Mouse (Mus musculus) CH12.LX (cell line): Measurements from ENCODE around the gene Fam186b. TPM values are rescaled to one million over a fixed set of nuclear protein-coding genes. Genes with fewer than 3 reads are reported as not detected.

Source experiments
- DNase-seq: peaks from one replicate; pipeline ENCODE4 v3.0.0-alpha.2; 2013; ENCODE audit errors: extremely low read depth
- H3K27ac ChIP-seq: 2 replicates; pipeline ENCODE4 v1.5.1; 2012; ENCODE audit warnings: low read depth, mild to moderate bottlenecking, control low read depth, moderate library complexity; ENCODE audit not compliant: insufficient read depth
- H3K27me3 ChIP-seq: replicated peaks from 2 replicates; pipeline ENCODE3; 2012; ENCODE audit warnings: inconsistent platforms
- H3K36me3 ChIP-seq, 2 experiments: replicated peaks in 1 of 2; 2 replicates each; pipeline versions ENCODE3 to v1.6.1; 2012; ENCODE audit warnings: inconsistent platforms in 1 of 2, low read length in 1 of 2, mild to moderate bottlenecking in 1 of 2, mixed read lengths in 1 of 2, moderate library complexity in 1 of 2; ENCODE audit not compliant: control insufficient read depth in 1 of 2, insufficient read depth in 1 of 2
- H3K4me1 ChIP-seq, 2 experiments: 2 replicates each; pipeline ENCODE4 v1.6.1; 2012; ENCODE audit warnings: inconsistent platforms in 1 of 2, moderate library complexity in 1 of 2; ENCODE audit not compliant: insufficient read depth in 2 of 2, control insufficient read depth in 1 of 2
- H3K4me2 ChIP-seq: 2 replicates; pipeline ENCODE4 v1.6.1; 2012; ENCODE audit warnings: low read depth, mild to moderate bottlenecking, control low read depth; ENCODE audit not compliant: poor library complexity, insufficient read depth, severe bottlenecking
- H3K4me3 ChIP-seq, 3 experiments: fragments of 150-350 bp in 1 of 3; sonication (generic) in 1 of 3; replicated peaks in 1 of 3; 2 replicates each; pipeline versions ENCODE3 to v1.5.1; 2011 to 2012; ENCODE audit warnings: low read depth in 2 of 3, low read length in 2 of 3, mild to moderate bottlenecking in 2 of 3, moderate library complexity in 2 of 3, control low read depth in 1 of 3, improper control_type of control experiment in 1 of 3, inconsistent platforms in 1 of 3, mixed read lengths in 1 of 3; ENCODE audit not compliant: poor library complexity in 1 of 3
- H3K79me2 ChIP-seq: replicated peaks from 2 replicates; pipeline ENCODE4 v1.6.1; 2012; ENCODE audit warnings: mild to moderate bottlenecking, moderate library complexity; ENCODE audit not compliant: control insufficient read depth, poor library complexity, insufficient read depth, severe bottlenecking; ENCODE audit errors: extremely low read depth
- H3K9ac ChIP-seq: 2 replicates; pipeline ENCODE4 v1.6.1; 2012; ENCODE audit warnings: low read depth, mild to moderate bottlenecking, control low read depth, moderate library complexity; ENCODE audit not compliant: insufficient read depth
- H3K9me3 ChIP-seq: replicated peaks from 2 replicates; pipeline ENCODE3; 2012; ENCODE audit warnings: low read length, inconsistent platforms, mixed read lengths
- BHLHE40 ChIP-seq: IDR thresholded peaks from 2 replicates; pipeline ENCODE4 v1.6.1; 2011; ENCODE audit warnings: mild to moderate bottlenecking, low read depth, low read length, improper control_type of control experiment
- CTCF ChIP-seq, 2 experiments: IDR thresholded peaks in 1 of 2; conservative IDR thresholded peaks in 1 of 2; 2 replicates each; pipeline ENCODE4 v1.5.1; 2011 to 2012; ENCODE audit warnings: low read depth in 2 of 2, low read length in 2 of 2, improper control_type of control experiment in 1 of 2, inconsistent platforms in 1 of 2, mild to moderate bottlenecking in 1 of 2, moderate library complexity in 1 of 2
- ELF1 ChIP-seq: IDR thresholded peaks from 2 replicates; pipeline ENCODE4 v1.6.1; 2014; ENCODE audit warnings: low read depth, mild to moderate bottlenecking, inconsistent platforms, low read length, improper control_type of control experiment
- EP300 ChIP-seq: IDR thresholded peaks from 2 replicates; pipeline ENCODE4 v1.6.1; 2011; ENCODE audit warnings: low read length, improper control_type of control experiment
- GABPA ChIP-seq: IDR thresholded peaks from 2 replicates; pipeline ENCODE4 v1.6.1; 2012; ENCODE audit warnings: low read depth, low read length, improper control_type of control experiment, inconsistent platforms; ENCODE audit not compliant: insufficient replicate concordance
- IRF4 ChIP-seq: IDR thresholded peaks from 2 replicates; pipeline ENCODE4 v1.6.1; 2014; ENCODE audit warnings: low read depth, mild to moderate bottlenecking, inconsistent platforms, low read length, improper control_type of control experiment
- JUN ChIP-seq: IDR thresholded peaks from 2 replicates; pipeline ENCODE4 v1.6.1; 2011; ENCODE audit warnings: low read depth, mild to moderate bottlenecking, low read length, improper control_type of control experiment, moderate library complexity; ENCODE audit not compliant: insufficient read depth
- JUND ChIP-seq: conservative IDR thresholded peaks from 2 replicates; pipeline ENCODE4 v1.6.1; 2011; ENCODE audit warnings: low read depth, low read length, improper control_type of control experiment
- MAFK ChIP-seq: IDR thresholded peaks from 2 replicates; pipeline ENCODE4 v1.6.1; 2011; ENCODE audit warnings: low read length, improper control_type of control experiment; ENCODE audit not compliant: insufficient replicate concordance
- MEF2A ChIP-seq: IDR thresholded peaks from 2 replicates; pipeline ENCODE4 v1.6.1; 2014; ENCODE audit warnings: low read depth, mild to moderate bottlenecking, inconsistent platforms, low read length, improper control_type of control experiment, borderline replicate concordance
- MYC ChIP-seq: IDR thresholded peaks from 2 replicates; pipeline ENCODE4 v1.6.1; 2011; ENCODE audit warnings: low read depth, mild to moderate bottlenecking, improper control_type of control experiment, low read length
- NRF1 ChIP-seq: IDR thresholded peaks from 2 replicates; pipeline ENCODE4 v1.6.1; 2014; ENCODE audit warnings: low read depth, mild to moderate bottlenecking, inconsistent platforms, low read length, improper control_type of control experiment, moderate library complexity
- PAX5 ChIP-seq: IDR thresholded peaks from 2 replicates; pipeline ENCODE4 v1.6.1; 2012; ENCODE audit warnings: low read length, inconsistent platforms, mixed read lengths
- POLR2A ChIP-seq: IDR thresholded peaks from 2 replicates; pipeline ENCODE4 v1.6.1; 2011; ENCODE audit warnings: low read depth, mild to moderate bottlenecking, improper control_type of control experiment, low read length
- RAD21 ChIP-seq: IDR thresholded peaks from 2 replicates; pipeline ENCODE4 v1.6.1; 2011; ENCODE audit warnings: low read depth, mild to moderate bottlenecking, low read length, improper control_type of control experiment, moderate library complexity
- SIN3A ChIP-seq: IDR thresholded peaks from 2 replicates; pipeline ENCODE4 v1.6.1; 2012; ENCODE audit warnings: low read length, improper control_type of control experiment, inconsistent platforms
- SMC3 ChIP-seq: IDR thresholded peaks from 2 replicates; pipeline ENCODE4 v1.6.1; 2011; ENCODE audit warnings: low read depth, low read length, improper control_type of control experiment
- TBP ChIP-seq: conservative IDR thresholded peaks from 2 replicates; pipeline ENCODE4 v1.6.1; 2011; ENCODE audit warnings: low read depth, low read length, improper control_type of control experiment
- TCF12 ChIP-seq: IDR thresholded peaks from 2 replicates; pipeline ENCODE4 v1.6.1; 2014; ENCODE audit warnings: low read depth, mild to moderate bottlenecking, inconsistent platforms, low read length, improper control_type of control experiment
- ZC3H11A ChIP-seq: IDR thresholded peaks from 2 replicates; pipeline ENCODE4 v1.6.1; 2012; ENCODE audit warnings: low read depth, mild to moderate bottlenecking, inconsistent platforms, low read length, improper control_type of control experiment
- ZKSCAN1 ChIP-seq: IDR thresholded peaks from 2 replicates; pipeline ENCODE4 v1.6.1; 2012; ENCODE audit warnings: low read depth, inconsistent platforms, low read length, improper control_type of control experiment, borderline replicate concordance
- dilution Hi-C: fragments of 300-500 bp; cut with MboI; formaldehyde crosslinking; loops from 2 replicates; pipeline ENCODE4 v1.14.3; 2020; ENCODE audit warnings: low sequenced_read_pairs; ENCODE audit not compliant: extremely low pct_unique_long_range_greater_than_20kb, extremely low pct_ligation_motif_present
- in situ Hi-C: fragments of 300-500 bp; cut with MboI; formaldehyde crosslinking; loops from 3 replicates; pipeline ENCODE4 v1.14.3; 2019; ENCODE audit warnings: low sequenced_read_pairs, low pct_ligation_motif_present, low pct_unique_long_range_greater_than_20kb, mixed read lengths
- polyA plus RNA-seq: library from polyadenylated mRNA; unstranded; fragments of >175 nt; gene quantifications from 2 replicates; pipeline ENCODE4 v1.2.1, GENCODE M21; 2012; ENCODE audit warnings: low read depth; ENCODE audit not compliant: insufficient read length
- total RNA-seq, 2 experiments: library from RNA; depleted of rRNA; stranded (reverse); fragments of 300-350 nt in 1 of 2; fragments of >200 nt in 1 of 2; gene quantifications; 2 replicates each; pipeline ENCODE4 v1.2.3; 2012 to 2014

Gene Fam186b
- total and polyA plus RNA-seq, 3 experiments, result 0.04 to 0.11 TPM; not detected in 1

DNA sequence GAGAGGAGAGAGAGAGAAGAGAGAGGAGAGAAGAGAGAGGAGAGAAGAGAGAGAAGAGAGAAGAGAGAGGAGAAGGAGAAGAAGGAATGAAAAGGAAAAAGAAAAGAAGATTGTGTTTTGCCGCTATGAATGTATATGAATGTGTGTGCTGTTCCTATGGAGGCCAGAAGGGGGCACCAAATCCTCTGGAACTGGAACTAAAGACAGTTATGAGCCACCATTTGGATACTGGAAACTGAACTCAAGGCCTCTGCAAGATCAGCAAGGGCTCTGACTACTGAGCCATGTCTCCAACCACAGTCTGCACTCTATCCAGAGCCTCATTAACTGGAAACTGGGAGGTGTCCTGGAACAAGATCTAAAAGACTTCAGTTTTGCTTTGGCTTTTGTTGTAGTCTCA lies 31.3 kb upstream of the Fam186b start:
- H3K9ac ChIP-seq, result no peak overlapping the region
- in situ Hi-C loops, result no loop called here
- no peak overlapping the region for H3K27ac ChIP-seq
- H3K9me3 ChIP-seq, result peaks cover 9% of the 10 kb centered on the region
- peak; percentile 75 for DNase-seq
- H3K4me2 ChIP-seq, result no peak overlapping the region
- H3K36me3 ChIP-seq, result peaks cover 67 to 97% of the 10 kb centered on the region in 2 experiments
- H3K4me3 ChIP-seq, result no peak overlapping the region
- TF ChIP-seq JUN (no peak), IRF4 (no peak), SMC3 (peak; percentile 98), CTCF (conservative IDR thresholded peaks at IDR 0.05 in 1 of 2, IDR thresholded peaks at IDR 0.05 in 1 of 2; ENCODE audit: low read depth in 2 of 2, low read length in 2 of 2) (peak; percentile 82 to 92), BHLHE40 (no peak), MYC (no peak), ZC3H11A (peak; percentile 83), POLR2A (no peak), TBP (no peak), RAD21 (peak; percentile 95), TCF12 (no peak)
- TF ChIP-seq, all 38 proteins: peak for 4
- dilution Hi-C loops, result no loop called here
- peaks cover 10 to 23% of the 10 kb centered on the region in 2 experiments for H3K4me1 ChIP-seq
- H3K79me2 ChIP-seq, result no peaks in the 10 kb centered on the region
- no peaks in the 10 kb centered on the region for H3K27me3 ChIP-seq

- TF ChIP-seq ELF1 (no peak), POLR2A (no peak), JUN (no peak), ZC3H11A (no peak), CTCF (conservative IDR thresholded peaks at IDR 0.05 in 1 of 2, IDR thresholded peaks at IDR 0.05 in 1 of 2; ENCODE audit: low read depth in 2 of 2, low read length in 2 of 2) (no peak), SIN3A (no peak), MEF2A (no peak), EP300 (no peak), NRF1 (no peak), JUND (no peak), ZKSCAN1 (no peak), RAD21 (no peak), PAX5 (no peak), MAFK (no peak), GABPA (no peak)
- TF ChIP-seq, all 38 proteins: peak for 0
- no peak for DNase-seq
- Histone ChIP-seq H3K27me3 (no peaks in the 10 kb centered on the region), H3K79me2 (no peaks in the 10 kb centered on the region), H3K36me3 (peaks cover 67 to 97% of the 10 kb centered on the region in 2 experiments), H3K9me3 (peaks cover 9% of the 10 kb centered on the region), H3K27ac (no peak overlapping the region), H3K4me1 (peaks cover 4 to 17% of the 10 kb centered on the region in 2 experiments; a peak in 3 of 4 replicates), H3K4me2 (no peak overlapping the region), H3K9ac (no peak overlapping the region), H3K4me3 (no peak overlapping the region)
- in situ Hi-C loops (no loop called here), dilution Hi-C loops (no loop called here)
Measured at GRCm38 (mm10) chr15:99326407-99326806, 30.7 kb upstream of the Fam186b start.
